Mouse (Mus musculus) CD4-positive, CD25-positive, alpha-beta regulatory T cell, adult 2 months (primary cell): ENCODE results near the gene Cbx7.
A peak's percentile ranks its signal among the peaks of the same experiment; 100 is the strongest.

Experiments used
- DNase-seq: peaks from one replicate; pipeline ENCODE4 v3.0.0-alpha.2; 2012; ENCODE audit warnings: low read depth, low spot score

Cbx7 gene

DNA sequence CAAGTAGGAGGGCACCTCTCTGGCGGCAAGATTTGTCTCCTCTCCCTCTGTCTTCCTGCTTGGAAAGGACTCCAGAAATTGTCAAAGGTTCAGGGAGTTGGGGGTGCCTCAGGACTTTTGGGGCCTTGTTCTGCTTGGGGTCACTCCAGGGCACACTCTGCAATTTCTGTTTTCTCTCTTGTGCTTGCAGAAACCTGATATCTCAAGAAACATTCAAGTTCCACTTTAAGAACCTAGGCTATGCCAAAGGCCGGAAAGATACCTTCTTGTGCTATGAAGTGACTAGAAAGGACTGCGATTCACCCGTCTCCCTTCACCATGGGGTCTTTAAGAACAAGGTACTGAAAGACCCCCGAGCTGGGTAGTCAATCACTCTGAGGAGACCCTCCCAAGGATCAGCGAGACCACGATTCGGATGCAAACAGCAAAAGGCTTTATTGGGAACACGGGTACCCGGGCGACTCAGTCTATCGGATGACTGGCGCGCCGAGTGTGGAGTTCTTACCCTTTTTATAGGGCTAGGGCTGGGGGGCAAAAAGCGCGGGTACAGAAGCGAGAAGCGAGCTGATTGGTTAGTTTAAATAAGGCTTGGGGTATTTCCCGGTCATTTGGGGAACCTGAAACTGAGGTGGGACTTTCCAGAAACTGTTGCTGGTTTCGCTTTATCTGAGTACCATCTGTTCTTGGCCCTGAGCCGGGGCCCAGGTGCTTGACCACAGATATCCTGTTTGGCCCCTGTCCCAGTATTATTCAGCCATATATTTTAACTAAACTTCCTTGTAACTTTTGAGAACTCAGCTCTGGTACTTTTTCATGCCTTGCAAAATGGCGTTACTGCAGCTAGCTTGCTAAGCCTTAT lies 75.5 kb downstream of the Cbx7 start:
- peak; percentile 54 for DNase-seq

DNA sequence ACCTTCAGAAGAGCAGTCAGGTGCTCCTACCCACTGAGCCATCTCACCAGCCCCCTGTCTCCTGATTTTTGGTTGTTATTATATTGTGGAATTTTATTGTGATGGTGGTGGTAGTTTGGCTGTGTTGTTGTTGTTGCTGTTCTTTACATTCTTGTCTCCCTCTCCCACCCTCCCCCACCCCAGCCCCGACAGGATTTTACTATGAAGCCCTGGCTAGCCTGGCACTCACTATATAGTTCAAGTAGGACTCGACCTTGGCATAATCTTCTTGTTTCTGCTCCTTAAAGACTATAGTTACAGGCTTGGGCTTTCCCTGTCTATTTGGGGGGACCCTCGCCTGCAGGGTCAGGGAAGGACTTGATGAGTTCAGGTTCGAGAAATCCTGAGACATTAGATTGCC lies 76.6 kb downstream of the Cbx7 start:
- peak; percentile 28 for DNase-seq

DNA sequence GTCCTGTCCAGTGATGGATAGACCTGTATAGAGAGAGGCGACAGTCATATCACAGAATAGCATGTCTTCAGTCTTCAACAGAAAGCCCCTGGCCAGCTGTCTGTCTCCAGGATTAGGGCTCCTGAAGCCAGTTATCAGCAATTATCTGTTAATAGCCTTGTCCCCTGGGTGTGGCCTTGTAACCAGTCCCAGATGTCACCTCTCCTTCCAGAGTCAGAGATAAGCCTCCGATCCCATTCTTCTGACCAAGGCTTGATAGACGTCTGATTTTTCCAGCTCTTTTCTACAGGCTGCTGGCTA lies 77.1 kb downstream of the Cbx7 start:
- DNase-seq, result no peak

DNA sequence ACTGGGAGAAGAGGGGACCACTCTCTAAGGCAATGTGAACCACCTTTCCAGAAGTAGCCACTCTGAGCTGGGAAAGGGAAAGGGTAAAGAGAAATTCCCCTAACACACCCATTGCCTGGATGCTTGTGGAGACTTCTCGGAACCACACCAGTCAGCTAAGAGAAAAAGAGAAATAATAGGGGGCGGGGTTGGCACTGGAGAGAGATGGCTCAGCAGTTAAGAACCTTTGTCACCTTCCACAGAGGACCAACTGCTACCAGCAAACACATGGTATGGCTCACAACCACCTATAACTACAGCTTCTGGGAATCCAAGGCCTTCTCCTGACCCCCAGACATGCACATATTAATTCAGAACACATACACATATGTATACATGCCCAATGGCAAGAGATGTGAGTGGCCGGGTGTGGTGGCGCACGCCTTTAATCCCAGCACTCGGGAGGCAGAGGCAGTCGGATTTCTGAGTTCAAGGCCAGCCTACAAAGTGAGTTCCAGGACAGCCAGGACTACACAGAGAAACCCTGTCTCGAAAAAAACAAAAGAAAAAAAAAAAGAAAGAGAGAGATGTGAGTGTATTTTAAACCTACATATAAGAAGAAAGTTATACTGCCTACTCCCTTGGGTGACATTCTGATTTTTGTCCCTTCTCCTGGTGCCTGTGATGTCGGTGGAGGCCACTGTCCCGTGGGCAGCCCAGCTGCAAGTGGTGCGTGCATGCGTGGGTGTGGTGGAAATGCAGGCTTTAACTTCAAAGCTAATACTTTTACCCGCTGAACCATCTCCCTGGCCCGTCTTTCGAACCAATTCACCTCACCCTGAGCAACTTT lies 77.7 kb downstream of the Cbx7 start:
- peak; percentile 59 for DNase-seq

DNA sequence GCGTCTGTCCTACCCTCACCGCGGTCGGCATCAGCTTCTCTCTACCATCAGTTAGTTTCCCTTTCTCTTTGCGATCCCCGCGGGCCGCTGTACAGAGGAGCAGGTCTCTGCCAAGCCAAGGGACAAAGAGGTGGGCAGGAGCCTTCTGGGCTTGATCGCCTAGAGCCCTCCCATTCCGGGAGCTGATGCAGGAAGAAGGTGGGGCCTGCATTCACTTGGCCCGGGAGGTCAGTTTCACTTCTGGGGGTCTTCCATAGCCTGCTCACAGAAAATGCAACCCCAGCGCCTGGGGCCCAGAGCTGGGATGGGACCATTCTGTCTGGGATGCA lies 78.7 kb downstream of the Cbx7 start:
- peak; percentile 72 for DNase-seq

DNA sequence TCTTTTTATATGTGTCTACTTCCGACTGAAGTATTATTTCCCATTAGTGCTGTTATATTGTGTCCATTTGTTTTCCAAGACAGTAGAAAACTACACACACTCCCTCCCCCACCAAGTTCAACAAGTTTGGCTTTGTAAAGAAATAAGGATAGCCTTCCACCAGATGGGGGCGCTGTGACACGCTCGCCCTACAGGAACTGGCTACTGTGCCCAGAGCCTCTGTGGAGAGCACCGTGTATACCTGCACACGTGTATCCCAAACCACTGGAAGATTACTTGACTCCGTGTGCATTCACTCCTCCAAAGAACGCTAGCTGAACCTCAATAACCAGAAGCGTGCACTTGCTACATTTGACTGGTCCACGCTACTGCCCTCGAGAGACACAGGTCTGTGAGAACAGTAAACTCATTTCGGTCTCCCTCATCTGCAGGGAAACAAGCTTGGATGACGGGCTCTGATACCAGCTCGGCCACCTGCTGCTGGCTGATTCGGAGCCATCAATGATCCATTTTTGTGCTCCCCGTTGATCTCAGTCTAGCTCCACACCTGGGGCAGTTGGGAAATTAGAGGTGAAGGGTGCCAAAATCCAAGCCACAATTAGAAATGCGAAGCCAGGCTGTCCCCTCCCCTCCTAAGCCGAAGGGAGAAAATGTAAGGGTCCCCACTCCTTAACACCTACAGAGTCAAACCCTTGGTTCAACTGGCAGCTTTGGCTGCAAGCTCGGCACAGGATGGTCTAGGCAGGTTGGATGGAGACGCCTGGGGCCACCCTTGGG lies 79.3 kb downstream of the Cbx7 start, which contains the start of gene Apobec3:
TSS of gene Apobec3 (plus strand) at position 224 of the 777 bp plus-strand sequence.
- peak; percentile 93 for DNase-seq

DNA sequence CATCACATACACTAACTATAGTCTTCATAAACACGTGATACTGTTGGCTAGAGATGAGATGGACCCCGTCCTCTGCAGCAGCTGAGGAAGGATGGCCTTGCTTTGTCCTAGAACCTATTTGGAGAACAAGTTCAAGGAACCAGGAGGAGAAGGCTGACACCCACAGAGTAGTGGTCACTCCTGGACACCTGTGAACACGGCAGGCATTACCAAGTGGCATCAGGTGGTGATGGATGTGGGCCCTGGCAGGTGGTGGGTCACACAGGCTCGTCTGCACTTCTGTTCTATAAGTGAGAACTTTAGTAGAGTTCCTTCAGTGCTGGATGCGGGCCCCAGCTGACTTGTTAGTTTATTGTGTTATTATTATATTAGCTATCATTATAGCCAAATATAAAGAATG lies 86.1 kb downstream of the Cbx7 start:
- DNase-seq, result no peak

DNA sequence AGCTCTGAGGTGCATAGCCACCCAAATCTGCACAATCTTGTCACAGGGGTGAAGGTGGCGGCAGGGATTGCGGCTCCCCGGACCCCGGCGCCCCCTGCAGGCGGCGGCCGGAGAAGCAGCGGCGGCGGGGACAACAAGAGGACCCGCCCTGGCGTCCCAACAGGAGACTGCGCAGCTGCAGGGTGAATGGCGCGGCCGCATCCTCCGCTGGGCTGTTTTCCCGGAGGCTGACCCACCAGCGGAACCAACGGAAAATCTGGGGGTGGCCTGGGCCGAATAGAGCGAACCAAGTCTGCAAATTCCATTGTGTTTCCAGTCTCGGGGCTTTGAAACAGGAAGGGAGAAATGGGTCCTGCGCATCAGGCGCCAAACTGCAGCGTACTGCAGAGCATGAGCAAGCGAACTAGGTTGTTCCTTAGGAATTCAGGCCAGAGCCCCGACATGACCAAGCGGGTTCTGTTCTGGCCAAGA lies 87.5 kb downstream of the Cbx7 start:
- peak; percentile 94 for DNase-seq

DNA sequence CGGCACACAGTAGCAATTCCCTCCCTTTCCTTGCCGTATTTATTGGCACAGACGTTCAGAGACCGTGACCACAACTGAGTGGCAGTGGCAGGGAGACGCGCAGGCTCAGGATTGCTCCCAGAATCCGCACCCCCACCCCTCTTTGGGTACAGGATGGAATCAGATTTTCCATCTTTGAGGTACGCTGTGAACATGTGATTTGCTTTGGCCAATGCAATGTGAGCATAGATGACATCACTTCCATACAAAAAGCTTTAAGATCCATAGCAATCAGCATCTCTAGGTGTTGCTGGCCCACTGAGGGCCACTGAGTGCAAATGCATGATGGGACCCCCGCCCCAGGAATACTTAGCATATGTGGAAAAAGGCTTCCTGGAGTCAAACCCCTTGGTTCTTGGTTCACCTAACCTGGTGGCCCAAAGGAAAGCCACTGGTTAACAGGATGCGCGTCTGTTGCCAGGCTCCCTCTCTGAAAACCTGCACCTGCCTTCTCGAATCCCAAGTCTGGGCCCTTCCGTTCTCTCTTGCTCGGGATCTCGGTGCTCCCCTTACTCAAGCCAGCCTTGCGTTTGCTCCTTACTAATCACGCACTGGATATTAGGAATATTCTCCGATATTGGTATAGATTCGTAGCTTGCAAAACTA lies 88.2 kb downstream of the Cbx7 start:
- DNase-seq, result peak; percentile 53

DNA sequence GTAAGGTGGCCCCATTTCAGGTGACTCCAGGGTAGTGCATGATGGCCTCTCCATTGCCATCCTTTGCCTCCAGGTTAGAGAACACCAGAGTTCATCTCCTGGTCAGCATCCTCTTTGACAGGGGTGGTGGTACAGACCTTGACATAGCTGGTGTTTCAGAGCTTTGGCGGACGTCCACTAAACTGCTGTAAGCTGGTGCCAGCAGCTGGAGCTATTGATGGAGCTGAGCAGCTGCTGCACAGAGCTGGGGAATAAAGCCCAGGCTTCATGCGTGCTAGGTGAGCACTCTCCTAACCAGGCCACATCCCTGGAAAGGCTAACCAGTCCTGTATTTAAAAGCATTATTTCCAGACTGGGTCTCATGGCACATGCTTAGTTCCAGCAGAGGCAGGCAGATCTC lies 90.4 kb downstream of the Cbx7 start:
- no peak for DNase-seq

DNA sequence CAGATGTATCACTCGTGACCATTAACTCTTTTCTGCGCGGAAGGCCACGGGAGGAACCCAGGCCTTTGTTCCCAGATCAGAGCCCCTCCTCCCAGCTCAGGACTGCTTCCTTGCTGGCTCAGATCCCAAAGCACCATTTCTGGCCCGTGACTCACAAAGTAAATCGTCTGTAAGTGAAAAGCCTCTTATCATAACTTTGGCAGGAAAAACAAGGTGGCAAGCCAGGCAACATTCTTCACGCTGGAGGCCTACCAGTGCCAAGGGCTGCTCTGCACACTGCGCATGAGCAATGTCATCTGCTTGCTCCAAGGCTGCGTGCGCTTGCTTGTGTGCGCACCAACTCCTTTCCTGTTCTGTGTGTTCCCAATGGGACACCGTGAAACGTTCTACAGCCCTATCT lies 91.6 kb downstream of the Cbx7 start:
- no peak for DNase-seq

DNA sequence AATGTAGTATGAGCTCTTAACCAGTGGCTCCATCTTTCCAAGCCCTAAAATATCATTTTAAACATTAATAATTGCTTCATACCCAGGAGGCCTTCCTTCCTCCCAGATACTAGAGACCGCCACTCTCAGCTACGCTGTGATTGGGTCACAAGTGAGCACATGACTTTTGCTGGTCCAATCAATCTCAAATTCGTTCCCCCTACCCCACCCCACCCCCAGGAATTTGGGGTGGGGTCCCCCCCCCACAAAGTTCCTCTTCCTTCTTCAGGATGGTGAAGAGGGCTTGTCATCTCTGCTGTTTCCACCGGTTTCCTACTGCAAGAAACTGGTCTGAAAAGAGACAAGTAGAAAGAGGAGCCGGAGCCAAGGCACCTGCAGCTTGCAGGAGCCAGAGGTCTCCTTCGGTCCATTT lies 92.2 kb downstream of the Cbx7 start:
- no peak for DNase-seq

DNA sequence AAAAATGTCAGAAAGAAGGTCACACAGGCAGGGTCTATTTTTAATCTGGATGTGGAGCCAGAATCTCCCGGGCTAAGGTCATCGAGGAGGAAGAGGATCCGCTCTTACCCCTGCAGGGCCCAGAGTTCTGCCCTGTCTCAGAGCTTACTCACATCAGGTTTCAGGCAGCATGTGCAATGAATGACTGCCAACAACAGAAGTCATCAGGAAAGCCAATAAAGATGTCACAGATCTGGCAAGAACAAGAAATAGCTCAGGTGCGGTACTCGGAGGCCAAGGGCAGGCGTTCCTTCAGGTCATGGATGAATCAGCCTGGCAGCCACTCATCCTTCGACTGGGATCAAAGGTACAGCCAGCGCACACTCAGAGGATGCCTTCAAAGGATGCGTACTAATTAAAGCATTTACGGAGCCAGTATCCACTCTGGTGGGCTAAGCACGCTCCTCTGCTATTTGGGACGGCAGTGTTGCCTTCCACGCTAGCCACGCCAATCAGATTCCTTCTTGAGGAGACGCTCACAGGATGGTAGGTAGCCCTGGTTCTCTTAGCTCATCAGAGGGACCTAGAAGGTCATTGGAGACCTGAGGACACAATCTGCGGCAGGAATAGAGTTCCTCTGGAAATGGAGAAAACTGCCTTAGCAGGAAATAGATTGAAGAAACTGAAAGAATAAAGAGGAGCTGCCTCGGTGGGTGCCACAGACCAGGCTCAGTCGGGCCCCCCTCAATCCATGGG lies 95.5 kb downstream of the Cbx7 start:
- no peak for DNase-seq

DNA sequence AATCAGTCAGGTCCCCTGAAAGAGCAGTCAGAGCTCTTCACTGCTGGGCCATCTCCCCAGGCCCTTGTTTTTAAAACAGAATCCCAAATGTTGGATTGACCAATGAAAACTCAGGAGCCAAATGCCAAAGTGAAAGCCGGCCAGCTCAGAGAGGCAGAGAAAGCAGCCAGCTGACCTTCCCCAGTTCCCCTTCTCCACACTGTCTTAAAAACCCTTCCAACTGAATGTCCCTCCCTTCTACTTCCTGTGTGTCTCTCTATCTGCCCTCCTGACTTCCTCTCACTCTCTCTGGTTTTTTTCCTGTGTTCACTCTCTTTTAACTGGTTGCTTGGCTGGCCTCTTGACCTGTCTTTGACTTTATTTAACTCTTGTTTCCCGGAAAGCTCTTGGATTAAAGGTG lies 96.9 kb downstream of the Cbx7 start:
- DNase-seq, result no peak

DNA sequence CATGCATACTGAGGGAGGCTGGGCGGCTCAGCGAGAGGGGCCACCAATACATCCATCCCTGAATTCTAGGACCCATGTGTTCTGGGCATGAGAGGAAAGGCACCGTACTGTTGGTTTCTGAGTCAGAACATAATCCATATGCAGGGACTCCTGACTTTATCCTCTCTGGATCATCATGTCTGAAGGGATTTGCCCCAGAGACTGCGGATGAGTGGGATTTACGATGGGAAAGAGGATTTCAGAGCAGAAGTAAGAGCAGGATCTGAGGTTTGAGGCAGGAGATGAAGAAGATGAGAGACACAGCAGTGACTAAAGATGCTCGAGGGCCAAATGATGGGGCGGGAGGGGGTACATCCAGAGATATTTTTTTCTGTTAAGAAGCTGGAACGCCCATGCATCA lies 97.4 kb downstream of the Cbx7 start:
- no peak for DNase-seq

DNA sequence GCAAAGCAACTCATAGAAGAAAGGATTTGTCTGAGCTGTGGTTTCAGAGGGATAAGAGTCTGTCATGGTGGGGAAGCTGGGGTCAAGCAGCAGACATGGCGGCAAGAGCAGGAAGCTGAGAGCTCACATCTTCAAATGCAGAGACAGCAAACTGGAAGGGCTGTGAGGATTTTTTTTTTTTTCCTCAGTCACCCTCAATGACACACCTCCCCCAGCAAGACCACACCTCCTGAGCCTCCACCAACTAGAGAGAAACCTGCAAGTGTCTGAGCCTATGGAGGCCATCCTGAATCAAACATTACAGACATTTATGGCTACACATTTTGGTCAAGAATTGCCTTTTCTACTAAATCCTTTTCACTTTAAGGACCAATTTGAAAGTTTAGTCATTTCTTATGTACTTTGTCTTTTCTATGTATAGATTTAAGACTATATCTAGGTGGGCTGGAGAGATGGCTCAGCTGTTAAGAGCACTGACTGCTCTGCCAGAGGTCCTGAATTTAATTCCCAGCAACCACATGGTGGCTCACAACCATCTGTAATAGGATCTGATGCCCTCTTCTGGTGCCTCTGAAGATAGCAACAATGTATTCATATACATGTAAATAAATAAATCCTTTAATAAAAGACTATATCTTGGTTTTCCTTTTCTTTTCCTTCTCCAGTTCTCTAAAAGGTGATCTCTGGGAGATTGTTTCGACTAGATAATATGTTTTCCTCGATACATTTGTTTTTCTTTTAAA lies 103.5 kb downstream of the Cbx7 start:
- DNase-seq, result peak; percentile 35
